Mouse (Mus musculus): ENCODE measurements at regions not wholly inside any gene's neighbourhood (a gene's known extent, or its start where the extent isn't known, plus 50 kb on each side); places are given as distances from the start of the nearest gene placed in this dataset.
"Not testable (repeated sequence)": the region's sequence is repeated elsewhere in the genome, so short reads cannot be mapped to it uniquely, and the experiment has no call there.

DNA sequence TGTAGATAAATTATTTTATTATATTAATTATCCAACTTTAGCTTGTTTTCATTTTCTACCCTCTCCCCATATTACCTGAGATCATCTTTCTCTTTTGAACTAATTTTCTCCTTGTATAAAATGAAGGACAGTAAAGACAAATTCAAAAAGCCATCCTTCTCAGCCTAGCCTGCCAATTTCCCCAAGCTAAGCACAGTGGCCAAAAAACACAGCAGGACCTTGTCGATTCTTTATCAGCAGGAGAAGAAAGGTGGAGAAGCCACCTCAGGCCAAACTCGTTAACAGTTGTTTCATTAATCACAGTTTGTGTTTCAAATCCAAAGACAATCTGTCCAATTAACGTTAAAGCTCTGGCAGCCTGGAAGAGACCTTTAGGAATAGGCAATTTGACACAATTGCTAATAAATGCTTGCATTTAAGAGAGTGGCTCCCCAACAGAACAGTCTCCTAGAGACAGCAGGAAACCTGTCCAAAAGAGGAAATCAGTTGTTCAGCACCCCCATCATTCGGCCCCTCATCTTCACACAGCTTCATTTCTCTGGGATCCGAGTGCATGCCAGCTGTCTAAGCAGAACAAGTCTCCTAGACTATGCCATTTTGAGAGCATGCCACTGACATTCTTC, 135.7 kb upstream of the Tlr4 start:
- DNase-seq (ENCODE audit: low read depth, low spot score) = no peak

- DNase-seq (ENCODE audit: low read depth, low spot score) = no peak
Measured at GRCm38 (mm10) chr4:66693982-66694578, 133.3 kb upstream of the Tlr4 start.

- peak; percentile 5 for DNase-seq (ENCODE audit: low read depth, low spot score)
Measured at GRCm38 (mm10) chr4:66715821-66716760, 111.3 kb upstream of the Tlr4 start.

- DNase-seq (ENCODE audit: low read depth, low spot score) = no peak
Measured at GRCm38 (mm10) chr4:66737407-66737806, 90.0 kb upstream of the Tlr4 start.

DNA sequence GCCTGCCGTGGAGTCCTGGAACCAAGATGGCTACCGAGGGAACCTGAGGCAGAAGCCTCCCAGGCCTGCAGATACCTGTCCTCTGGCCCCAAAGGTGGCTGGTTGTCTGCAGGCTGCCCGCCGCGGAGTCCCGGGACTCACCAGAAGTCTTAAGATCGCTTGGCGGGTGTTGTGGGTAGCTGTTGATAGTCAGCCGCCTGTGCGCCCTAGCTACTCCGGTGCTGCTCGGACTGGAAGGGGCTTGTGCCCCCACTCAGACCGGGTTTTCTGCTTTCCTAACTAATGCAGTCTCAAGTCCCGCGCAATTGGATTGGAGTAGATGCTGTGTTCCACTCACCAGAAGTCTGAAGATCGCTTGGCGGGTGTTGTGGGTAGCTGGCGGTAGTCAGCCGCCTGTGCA, 84.0 kb upstream of the Tlr4 start:
- not testable (repeated sequence) for DNase-seq (ENCODE audit: low read depth, low spot score)

- peak; percentile 27 for DNase-seq (ENCODE audit: low read depth, low spot score)
Measured at GRCm38 (mm10) chr4:66768762-66769161, 58.6 kb upstream of the Tlr4 start.
